Mouse (Mus musculus): ENCODE measurements around the gene Gpr12.
"Not testable (repeated sequence)": the region's sequence is repeated elsewhere in the genome, so short reads cannot be mapped to it uniquely, and the experiment has no call there.

Gpr12 gene

GRCm38 (mm10) chr5:146586357-146587070 is 1.5 kb upstream of the Gpr12 start:
- DNase-seq = no peak

- no peak for DNase-seq
Observed at GRCm38 (mm10) chr5:146585307-146585651, 240 bp upstream of the Gpr12 start.

- DNase-seq = no peak
Observed at GRCm38 (mm10) chr5:146584156-146584477, 922 bp downstream of the Gpr12 start.

GRCm38 (mm10) chr5:146576668-146577067 is 8.4 kb downstream of the Gpr12 start:
- no peak for DNase-seq

GRCm38 (mm10) chr5:146572735-146573042 is 12.3 kb downstream of the Gpr12 start:
- DNase-seq = not testable (repeated sequence)

GRCm38 (mm10) chr5:146571830-146572734 is 13.0 kb downstream of the Gpr12 start:
- DNase-seq = not testable (repeated sequence)

- not testable (repeated sequence) for DNase-seq
Observed at GRCm38 (mm10) chr5:146570179-146570578, 14.9 kb downstream of the Gpr12 start.

- peak; percentile 68 for DNase-seq
Observed at GRCm38 (mm10) chr5:146567054-146567453, 18.0 kb downstream of the Gpr12 start.

GRCm38 (mm10) chr5:146564259-146564658 is 20.8 kb downstream of the Gpr12 start:
- no peak for DNase-seq

- DNase-seq = not testable (repeated sequence)
Observed at GRCm38 (mm10) chr5:146555836-146556235, 29.2 kb downstream of the Gpr12 start, which contains the start of gene Gm3415. Gene Gm3415, plus strand, starts transcription at chr5:146556136.

GRCm38 (mm10) chr5:146537347-146537746 is 47.7 kb downstream of the Gpr12 start, which contains the start of gene Gm3409:
Gene Gm3409, plus strand, starts transcription at chr5:146537647.
- DNase-seq = not testable (repeated sequence)
